Mouse (Mus musculus): ENCODE data around the gene Coa5. TPM values are rescaled to one million over a fixed set of nuclear protein-coding genes. Genes with fewer than 3 reads are reported as not detected.

Coa5 gene
- total RNA-seq, 2 experiments from 2014 or later: 90.7 to 104 TPM

- ATAC-seq (replicated peaks; ENCODE audit: low FRiP score, low TSS enrichment, poor library complexity, severe bottlenecking): no peak
These were observed 50.4 kb downstream of the Coa5 start for GRCm38 (mm10) chr1:37379536-37379935.

GRCm38 (mm10) chr1:37378095-37378494 lies 51.8 kb downstream of the Coa5 start:
- no peak for ATAC-seq (replicated peaks; ENCODE audit: low FRiP score, low TSS enrichment, poor library complexity, severe bottlenecking)

GRCm38 (mm10) chr1:37376751-37377150 lies 53.2 kb downstream of the Coa5 start:
- ATAC-seq (replicated peaks; ENCODE audit: low FRiP score, low TSS enrichment, poor library complexity, severe bottlenecking): no peak

GRCm38 (mm10) chr1:37376177-37376576 lies 53.7 kb downstream of the Coa5 start:
- ATAC-seq (replicated peaks; ENCODE audit: low FRiP score, low TSS enrichment, poor library complexity, severe bottlenecking): no peak

- no peak for ATAC-seq (replicated peaks; ENCODE audit: low FRiP score, low TSS enrichment, poor library complexity, severe bottlenecking)
These were observed 61.0 kb downstream of the Coa5 start for GRCm38 (mm10) chr1:37368768-37369385.

GRCm38 (mm10) chr1:37368125-37368524 lies 61.8 kb downstream of the Coa5 start:
- ATAC-seq (replicated peaks; ENCODE audit: low FRiP score, low TSS enrichment, poor library complexity, severe bottlenecking): no peak

Other genes starting within 250 kb of the Coa5 start
- not detected in 2 replicates for gene Cnga3, start 215.7 kb downstream of the Coa5 start, total RNA-seq (2014; fragmentation: Nextera tagmentation)
- not detected in 2 replicates for gene Cnga3, start 215.7 kb downstream of the Coa5 start, total RNA-seq (2017)
- 4.3 and 5.8 TPM in 2 replicates for gene Inpp4a, start 130.2 kb downstream of the Coa5 start, total RNA-seq (2014; fragmentation: Nextera tagmentation)
- gene Inpp4a, start 130.2 kb downstream of the Coa5 start, total RNA-seq (2017): 1.8 and 2.1 TPM in 2 replicates
- 33.5 and 42.9 TPM in 2 replicates for gene Unc50, start within 50 bp of the Coa5 start, total RNA-seq (2014; fragmentation: Nextera tagmentation)
- gene Unc50, start within 50 bp of the Coa5 start, total RNA-seq (2017): 45.7 and 46.1 TPM in 2 replicates
- 12.9 and 17.7 TPM in 2 replicates for gene Mgat4a, start 110.9 kb upstream of the Coa5 start, total RNA-seq (2014; fragmentation: Nextera tagmentation)
- gene Mgat4a, start 110.9 kb upstream of the Coa5 start, total RNA-seq (2017): 2.9 and 7.1 TPM in 2 replicates

Measured in megakaryocyte-erythroid progenitor cell, adult 5-6 weeks (primary cell).